Mouse (Mus musculus) limb, embryonic 11.5 days (tissue): ENCODE data around the gene Fgf2. TPM values are rescaled to one million over a fixed set of nuclear protein-coding genes. Genes with fewer than 3 reads are reported as not detected.

ENCODE experiments used
- ATAC-seq: fragments of 200-750 bp; cut with Nextera tagmentation; 2 replicates; pipeline ENCODE4 v1.8.0; 2017; ENCODE audit warnings: low read depth; ENCODE audit not compliant: insufficient number of reproducible peaks, low FRiP score, low TSS enrichment
- DNase-seq: peaks from one replicate; pipeline ENCODE4 v3.0.0-alpha.2; 2015; ENCODE audit warnings: low spot score
- H3K27ac ChIP-seq: fragments of 300-500 bp; sonication (generic); replicated peaks from 2 replicates; pipeline ENCODE4 v1.5.1; 2014; ENCODE audit warnings: low read depth, mild to moderate bottlenecking, low read length
- H3K27me3 ChIP-seq: fragments of 300-500 bp; sonication (generic); 2 replicates; pipeline ENCODE4 v1.6.1; 2014; ENCODE audit warnings: mild to moderate bottlenecking, low read length, mixed read lengths; ENCODE audit not compliant: control insufficient read depth, insufficient read depth
- H3K36me3 ChIP-seq: fragments of 300-500 bp; sonication (generic); 2 replicates; pipeline ENCODE4 v1.6.1; 2014; ENCODE audit warnings: mild to moderate bottlenecking, low read length, moderate library complexity, mixed read lengths; ENCODE audit not compliant: control insufficient read depth, insufficient read depth
- H3K4me1 ChIP-seq: fragments of 300-500 bp; sonication (generic); 2 replicates; pipeline ENCODE4 v1.6.1; 2014; ENCODE audit warnings: low read length, mixed read lengths; ENCODE audit not compliant: control insufficient read depth, insufficient read depth
- H3K4me2 ChIP-seq: fragments of 300-500 bp; sonication (generic); 2 replicates; pipeline ENCODE4 v1.6.1; 2014; ENCODE audit warnings: low read depth, mild to moderate bottlenecking, moderate library complexity; ENCODE audit not compliant: severe bottlenecking
- H3K4me3 ChIP-seq: fragments of 300-500 bp; sonication (generic); 2 replicates; pipeline ENCODE4 v1.5.1; 2014; ENCODE audit warnings: low read depth, low read length
- H3K9ac ChIP-seq: fragments of 300-500 bp; sonication (generic); 2 replicates; pipeline ENCODE4 v1.6.1; 2014; ENCODE audit warnings: mild to moderate bottlenecking, low read length
- H3K9me3 ChIP-seq: fragments of 300-500 bp; sonication (generic); 2 replicates; pipeline ENCODE4 v1.6.1; 2016; ENCODE audit warnings: low read length; ENCODE audit not compliant: control insufficient read depth
- WGBS: fragments of 180-500 bp; shearing (Covaris S2); extraction: QIAGEN DNeasy Blood & Tissue Kit; methylation state at CpG from one replicate; pipeline ENCODE4 v1.1.7; 2014; 5-methylcytosine and 5-hydroxymethylcytosine counted together
- polyA plus RNA-seq: library from polyadenylated mRNA; unstranded; fragments of >200 nt; fragmentation: Nextera tagmentation; extraction: Ambion mirVana; gene quantifications from 2 replicates; pipeline ENCODE4 v1.2.1, GENCODE M21; 2014

Fgf2 gene
- polyA plus RNA-seq, 1 experiment from 2014 or later: 1.3 TPM

GRCm38 (mm10) chr3:37426069-37426468 is 77.9 kb downstream of the Fgf2 start:
- Histone ChIP-seq H3K27ac (no peak overlapping the region), H3K4me3 (no peak overlapping the region), H3K4me1 (peaks cover 4% of the 10 kb centered on the region), H3K36me3 (no peaks in the 10 kb centered on the region; the same call in 1 of the 2 replicates), H3K4me2 (no peak overlapping the region), H3K9ac (no peak overlapping the region), H3K9me3 (no peaks in the 10 kb centered on the region), H3K27me3 (no peaks in the 10 kb centered on the region)
- DNase-seq (no peak), ATAC-seq (no peak)
- WGBS: 93% methylated on average over 3 of the region's 3 CpGs

- no peak for ATAC-seq
- Histone ChIP-seq H3K9ac (no peak overlapping the region), H3K4me3 (no peak overlapping the region), H3K9me3 (no peaks in the 10 kb centered on the region), H3K4me2 (no peak overlapping the region), H3K27ac (no peak overlapping the region), H3K27me3 (no peaks in the 10 kb centered on the region), H3K36me3 (no peaks in the 10 kb centered on the region), H3K4me1 (no peaks in the 10 kb centered on the region)
- DNase-seq: no peak
Observed at GRCm38 (mm10) chr3:37430359-37430758, 82.2 kb downstream of the Fgf2 start.

GRCm38 (mm10) chr3:37439770-37440169 is 91.6 kb downstream of the Fgf2 start:
- 89% methylated on average over 1 of the region's 1 CpGs for WGBS
- Histone ChIP-seq H3K4me3 (no peak overlapping the region), H3K4me1 (no peaks in the 10 kb centered on the region), H3K9ac (no peak overlapping the region), H3K27ac (no peak overlapping the region), H3K4me2 (no peak overlapping the region), H3K36me3 (peaks cover 4% of the 10 kb centered on the region; the same call in 1 of the 2 replicates), H3K9me3 (no peaks in the 10 kb centered on the region), H3K27me3 (no peaks in the 10 kb centered on the region)
- ATAC-seq (no peak), DNase-seq (no peak)

- Histone ChIP-seq H3K9ac (no peak overlapping the region), H3K27ac (no peak overlapping the region), H3K4me3 (no peak overlapping the region), H3K4me2 (no peak overlapping the region), H3K27me3 (no peaks in the 10 kb centered on the region), H3K4me1 (no peaks in the 10 kb centered on the region), H3K9me3 (no peaks in the 10 kb centered on the region), H3K36me3 (peaks cover 4% of the 10 kb centered on the region; the same call in 1 of the 2 replicates)
- DNase-seq (no peak), ATAC-seq (no peak)
- WGBS: 86% methylated on average over 2 of the region's 2 CpGs
Observed at GRCm38 (mm10) chr3:37443409-37443808, 95.3 kb downstream of the Fgf2 start.

- ATAC-seq (no peak), DNase-seq (no peak)
- WGBS: 94% methylated on average over 1 of the region's 1 CpGs
- no peak overlapping the region for H3K9ac ChIP-seq
- no peak overlapping the region for H3K27ac ChIP-seq
- no peak overlapping the region for H3K4me3 ChIP-seq
- no peaks in the 10 kb centered on the region for H3K9me3 ChIP-seq
- no peaks in the 10 kb centered on the region for H3K36me3 ChIP-seq
- H3K4me2 ChIP-seq: no peak overlapping the region
- H3K4me1 ChIP-seq: no peaks in the 10 kb centered on the region
- H3K27me3 ChIP-seq: no peaks in the 10 kb centered on the region
Observed at GRCm38 (mm10) chr3:37455992-37456391, 107.8 kb downstream of the Fgf2 start.

Other genes with a start within 250 kb of the Fgf2 start
- 0.23 and 0.47 TPM in 2 replicates for gene Il2, start 222.4 kb upstream of the Fgf2 start, polyA plus RNA-seq
- not detected in 2 replicates for gene Il21, start 115.7 kb upstream of the Fgf2 start, polyA plus RNA-seq
- 8.6 and 11.8 TPM in 2 replicates for gene Bbs12, start 35.8 kb upstream of the Fgf2 start, polyA plus RNA-seq
- gene Cetn4, start 35.6 kb upstream of the Fgf2 start, polyA plus RNA-seq: 2.0 and 2.8 TPM in 2 replicates
- gene Spata5, start 71.5 kb downstream of the Fgf2 start, polyA plus RNA-seq: 51.3 and 51.4 TPM in 2 replicates
- 2.8 and 3.5 TPM in 2 replicates for gene Nudt6, start 71.9 kb downstream of the Fgf2 start, polyA plus RNA-seq